Mouse (Mus musculus): ENCODE measurements around the gene Camta1.

GRCm38 (mm10) chr4:151377731-151378130 is 483.9 kb downstream of the Camta1 start:
- TF ChIP-seq POLR2A (IDR thresholded peaks at IDR 0.05; ENCODE audit: control insufficient read depth, extremely low read depth, insufficient read depth, low read length, poor library complexity): no peak
- no peak for TF ChIP-seq CTCF (IDR thresholded peaks at IDR 0.05; ENCODE audit: borderline replicate concordance, control insufficient read depth, extremely low read depth, insufficient read depth, low read length, poor library complexity)
